Mouse (Mus musculus): ENCODE results near the gene Gucd1.
"Not testable (repeated sequence)": the region's sequence is repeated elsewhere in the genome, so short reads cannot be mapped to it uniquely, and the experiment has no call there.

The Gucd1 gene

GRCm38 (mm10) chr10:75536123-75536522 lies 18.4 kb upstream of the Gucd1 start:
- DNase-seq (ENCODE audit: inconsistent age in 2 of 2, low spot score in 1 of 2), result no peak

DNA sequence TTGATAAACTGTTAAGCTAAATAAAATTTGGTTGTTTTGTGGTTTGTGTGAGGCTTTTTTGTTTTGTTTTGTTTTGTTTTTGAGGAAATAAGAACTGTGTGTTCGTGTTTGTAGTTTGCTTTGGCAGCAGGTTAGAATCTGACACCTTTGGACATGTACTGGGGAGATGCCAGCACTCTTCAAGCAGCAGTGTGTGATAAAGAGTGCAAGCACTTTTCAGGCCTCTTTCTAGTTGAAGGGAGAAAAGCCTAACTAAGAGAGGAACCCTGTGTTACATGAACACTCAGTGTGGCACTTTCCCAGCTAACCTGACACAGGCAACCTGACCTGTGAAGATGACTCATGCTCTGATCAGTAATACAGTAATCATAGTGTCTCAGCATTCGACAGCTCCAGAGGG lies 17.7 kb upstream of the Gucd1 start:
- no peak for DNase-seq (ENCODE audit: inconsistent age in 2 of 2, low spot score in 1 of 2)

DNA sequence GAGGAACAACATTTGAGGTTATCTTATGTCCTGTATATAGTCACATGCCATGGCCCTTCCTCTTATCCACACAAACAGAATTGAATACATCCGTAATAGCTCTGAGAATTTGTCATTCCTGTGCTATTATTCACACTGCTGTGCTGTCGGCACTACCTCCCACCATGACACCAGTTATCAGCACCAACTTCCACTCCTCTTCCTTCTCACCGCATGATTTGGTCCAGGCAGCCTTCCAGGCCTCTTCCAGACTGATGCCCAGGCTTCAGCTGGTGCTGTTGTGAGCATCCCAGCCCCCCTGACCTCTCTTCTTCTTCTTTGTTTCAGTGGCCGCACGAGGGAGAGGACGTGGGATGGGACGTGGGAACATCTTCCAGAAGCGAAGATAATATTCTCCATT lies 17.2 kb upstream of the Gucd1 start:
- no peak for DNase-seq (ENCODE audit: inconsistent age in 2 of 2, low spot score in 1 of 2)

GRCm38 (mm10) chr10:75534216-75534615 lies 16.4 kb upstream of the Gucd1 start:
- no peak for DNase-seq (ENCODE audit: inconsistent age in 2 of 2, low spot score in 1 of 2)

DNA sequence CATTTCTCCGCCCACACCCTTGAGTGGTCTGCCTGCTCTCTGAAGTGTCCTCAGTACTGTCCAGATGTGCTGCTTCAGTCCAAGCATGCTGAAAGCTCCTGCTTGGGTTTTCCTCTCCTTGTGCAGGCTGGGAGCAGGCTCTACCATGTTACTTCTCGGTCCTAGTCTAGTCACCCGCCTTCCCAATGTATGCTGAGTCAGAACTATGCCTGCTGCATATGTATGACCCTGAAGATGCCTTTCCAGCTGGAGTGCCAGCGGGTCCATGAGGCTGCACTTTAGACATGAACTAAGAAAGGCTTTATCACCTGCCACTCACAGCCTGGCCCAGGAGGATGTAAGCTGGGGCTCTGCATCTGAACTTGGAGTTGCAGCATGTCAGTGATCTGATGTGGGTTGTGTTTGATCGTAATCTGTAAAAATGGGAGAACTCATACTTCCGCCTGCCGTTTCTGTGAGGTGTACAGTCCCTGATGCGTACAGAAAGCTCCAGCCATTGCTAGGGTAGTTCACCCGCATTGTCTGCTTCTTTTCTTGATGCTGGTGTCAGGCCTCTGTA lies 13.8 kb upstream of the Gucd1 start:
- DNase-seq (ENCODE audit: inconsistent age in 2 of 2, low spot score in 1 of 2), result peak in 1 of 2 experiments; percentile 19

- DNase-seq (ENCODE audit: inconsistent age in 2 of 2, low spot score in 1 of 2), result no peak
These were observed 12.6 kb upstream of the Gucd1 start for GRCm38 (mm10) chr10:75530322-75530721.

GRCm38 (mm10) chr10:75525450-75525849 lies 7.7 kb upstream of the Gucd1 start:
- DNase-seq (ENCODE audit: inconsistent age in 2 of 2, low spot score in 1 of 2), result not testable (repeated sequence)

DNA sequence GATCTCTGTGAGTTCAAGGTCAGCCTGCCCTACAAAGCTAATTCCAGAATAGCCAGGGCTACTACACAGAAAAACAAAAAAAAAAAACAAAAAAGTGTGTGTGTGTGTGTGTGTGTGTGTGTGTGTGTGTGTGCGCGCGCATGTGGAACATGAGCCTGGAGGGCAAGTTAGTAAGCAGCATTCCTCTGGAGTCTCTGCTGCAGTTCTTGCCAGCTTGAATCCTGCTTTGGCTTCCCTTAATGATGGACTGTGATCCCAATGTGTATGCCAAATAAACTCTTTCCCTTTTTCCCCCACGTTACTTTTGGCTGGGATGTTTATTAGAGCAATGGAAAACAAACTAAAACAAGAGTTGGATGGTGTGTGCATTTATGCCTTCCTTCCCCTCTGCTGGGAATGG lies 3.9 kb upstream of the Gucd1 start:
- peak in 1 of 2 experiments; percentile 22 for DNase-seq (ENCODE audit: inconsistent age in 2 of 2, low spot score in 1 of 2)

GRCm38 (mm10) chr10:75520581-75520980 lies 2.8 kb upstream of the Gucd1 start:
- DNase-seq (ENCODE audit: inconsistent age in 2 of 2, low spot score in 1 of 2), result peak in 1 of 2 experiments; percentile 26

GRCm38 (mm10) chr10:75517073-75517757 lies 557 bp downstream of the Gucd1 start, which contains the start of gene Snrpd3:
TSS of gene Snrpd3 (plus strand) at chr10:75517551.
- DNase-seq (ENCODE audit: inconsistent age in 2 of 2, low spot score in 1 of 2), result peak; percentile 97

GRCm38 (mm10) chr10:75516724-75517072 lies 1.1 kb downstream of the Gucd1 start:
- no peak for DNase-seq (ENCODE audit: inconsistent age in 2 of 2, low spot score in 1 of 2)

DNA sequence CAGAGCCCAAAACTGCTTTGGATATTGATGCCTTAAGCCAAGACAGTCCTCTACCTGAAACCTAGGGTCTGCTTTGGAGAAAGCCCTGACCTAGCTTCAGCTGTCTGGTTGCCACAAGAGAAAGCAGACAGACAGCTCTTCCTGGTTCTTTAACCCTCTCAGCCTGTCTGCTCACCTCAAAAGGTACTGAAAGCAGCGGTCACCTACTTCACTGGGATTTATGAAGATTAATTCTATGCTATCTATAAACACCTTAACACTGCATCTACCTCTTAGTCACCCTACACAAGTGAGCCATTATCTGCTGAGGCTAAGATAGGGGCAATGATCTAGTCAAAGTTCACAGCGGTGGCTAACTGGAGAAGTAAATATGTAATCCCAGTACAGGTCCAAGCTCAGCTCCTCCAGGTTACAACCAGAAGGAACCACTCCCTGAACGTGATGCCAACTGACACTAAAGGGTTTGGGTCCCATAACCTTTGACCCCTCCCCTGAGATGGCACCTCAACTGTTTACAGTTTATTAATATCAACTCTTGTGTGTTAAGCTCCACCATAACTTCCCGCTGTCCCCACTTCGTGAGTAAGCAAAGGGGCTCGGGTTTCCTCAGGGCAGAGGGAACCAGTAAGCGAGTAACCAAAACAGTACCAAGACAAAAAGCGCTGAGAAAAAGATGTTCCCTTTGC lies 1.6 kb downstream of the Gucd1 start:
- no peak for DNase-seq (ENCODE audit: inconsistent age in 2 of 2, low spot score in 1 of 2)

- DNase-seq (ENCODE audit: inconsistent age in 2 of 2, low spot score in 1 of 2), result no peak
These were observed 2.3 kb downstream of the Gucd1 start for GRCm38 (mm10) chr10:75515216-75516037.

DNA sequence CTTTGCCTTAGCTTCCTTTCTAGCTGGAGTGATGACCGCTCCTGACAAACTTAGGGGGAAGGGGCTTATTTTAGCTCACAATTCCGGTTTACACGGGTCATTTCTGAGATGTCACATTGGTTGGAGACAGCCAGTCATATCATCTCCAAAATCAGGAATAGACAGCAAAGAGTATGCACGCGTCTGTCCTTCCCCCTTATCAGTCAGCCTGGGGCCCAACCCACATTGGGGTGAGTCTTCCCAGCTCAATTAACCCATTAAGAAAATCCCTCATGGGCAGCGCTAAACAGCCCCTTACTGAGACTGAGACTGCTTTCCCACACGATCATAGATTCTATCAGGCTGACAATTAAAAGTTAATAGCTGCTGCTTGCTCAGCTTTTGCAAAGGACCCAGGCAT lies 3.4 kb downstream of the Gucd1 start:
- DNase-seq (ENCODE audit: inconsistent age in 2 of 2, low spot score in 1 of 2), result peak in 1 of 2 experiments; percentile 37

- peak in 1 of 2 experiments; percentile 38 for DNase-seq (ENCODE audit: inconsistent age in 2 of 2, low spot score in 1 of 2)
These were observed 4.3 kb downstream of the Gucd1 start for GRCm38 (mm10) chr10:75513306-75514067.

- peak in 1 of 2 experiments; percentile 48 for DNase-seq (ENCODE audit: inconsistent age in 2 of 2, low spot score in 1 of 2)
These were observed 5.0 kb downstream of the Gucd1 start for GRCm38 (mm10) chr10:75512796-75513195.

GRCm38 (mm10) chr10:75511897-75512296 lies 5.9 kb downstream of the Gucd1 start:
- peak in 1 of 2 experiments; percentile 31 for DNase-seq (ENCODE audit: inconsistent age in 2 of 2, low spot score in 1 of 2)

GRCm38 (mm10) chr10:75511060-75511459 lies 6.7 kb downstream of the Gucd1 start:
- DNase-seq (ENCODE audit: inconsistent age in 2 of 2, low spot score in 1 of 2), result no peak

DNA sequence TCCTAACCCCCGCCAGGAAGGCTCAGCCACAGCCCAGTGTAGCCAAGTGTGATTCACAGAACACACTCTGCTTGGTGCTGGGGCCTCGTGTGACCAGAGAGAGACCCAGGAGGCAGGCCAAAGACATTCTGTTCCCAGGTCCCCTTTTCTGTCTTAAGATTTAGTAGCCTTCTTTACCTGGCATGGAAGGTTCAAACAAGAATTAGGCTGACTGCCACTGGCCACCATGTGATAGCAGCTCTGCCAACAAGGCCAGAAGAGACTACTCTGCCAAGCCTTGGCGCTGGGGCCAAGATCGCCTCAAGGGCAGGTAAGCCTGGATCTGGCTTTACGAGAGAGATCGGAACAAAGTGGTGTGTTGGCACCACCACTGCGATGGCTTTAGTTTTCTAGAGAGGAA lies 7.3 kb downstream of the Gucd1 start:
- peak; percentile 59 to 87 for DNase-seq (ENCODE audit: inconsistent age in 2 of 2, low spot score in 1 of 2)

DNA sequence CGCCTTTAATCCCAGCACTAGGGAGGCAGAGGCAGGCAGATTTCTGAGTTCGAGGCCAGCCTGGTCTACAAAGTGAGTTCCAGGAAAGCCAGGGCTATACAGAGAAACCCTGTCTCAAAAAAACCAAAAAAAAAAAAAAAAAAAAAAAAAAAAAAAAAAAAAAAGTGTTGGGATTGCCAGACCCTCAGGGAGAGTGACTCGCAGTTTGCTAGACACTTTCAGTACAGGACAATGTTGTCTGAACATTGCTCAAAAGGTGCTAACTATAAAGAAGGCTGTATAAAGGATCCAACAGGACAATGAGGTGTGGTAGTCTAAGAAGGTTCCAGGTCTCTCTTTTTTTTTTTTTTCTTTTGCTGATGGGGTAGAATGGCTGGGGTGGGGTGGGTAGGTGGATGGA lies 11.8 kb downstream of the Gucd1 start:
- not testable (repeated sequence) for DNase-seq (ENCODE audit: inconsistent age in 2 of 2, low spot score in 1 of 2)

DNA sequence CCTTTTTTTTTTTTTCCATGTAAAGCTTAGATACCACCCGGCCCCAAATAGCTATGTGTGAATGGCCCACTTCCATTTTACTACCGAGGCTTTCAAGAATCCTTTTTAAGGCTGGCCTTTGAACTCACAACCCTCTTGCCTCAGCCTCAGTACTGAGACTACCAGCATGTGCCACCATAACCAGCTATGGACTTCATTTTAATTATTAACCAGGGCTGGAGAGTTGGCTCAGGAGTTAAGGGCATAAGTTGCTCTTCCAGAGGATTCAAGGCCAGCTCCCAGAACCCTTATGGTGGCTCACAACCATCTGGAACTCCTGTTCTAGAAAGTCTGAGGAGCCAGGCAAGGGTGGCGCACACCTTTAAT lies 12.7 kb downstream of the Gucd1 start:
- no peak for DNase-seq (ENCODE audit: inconsistent age in 2 of 2, low spot score in 1 of 2)

All from adrenal gland, adult (tissue).